Mouse (Mus musculus): ENCODE measurements at regions not wholly inside any gene's neighbourhood (a gene's known extent, or its start where the extent isn't known, plus 50 kb on each side); places are given as distances from the start of the nearest gene placed in this dataset.
A peak's percentile ranks its signal among the peaks of the same experiment; 100 is the strongest.

- ATAC-seq (replicated peaks; ENCODE audit: low FRiP score, low TSS enrichment, poor library complexity, severe bottlenecking) = no peak
Measured at GRCm38 (mm10) chr1:95857110-95857509, 189.7 kb upstream of the St8sia4 start.

GRCm38 (mm10) chr1:95834652-95835051 is 167.3 kb upstream of the St8sia4 start:
- no peak for ATAC-seq (replicated peaks; ENCODE audit: low FRiP score, low TSS enrichment, poor library complexity, severe bottlenecking)

- peak; percentile 59; the same call in 1 of the 2 replicates for ATAC-seq (replicated peaks; ENCODE audit: low FRiP score, low TSS enrichment, poor library complexity, severe bottlenecking)
Measured at GRCm38 (mm10) chr1:95830694-95831093, 163.3 kb upstream of the St8sia4 start.
